Mouse (Mus musculus): ENCODE results near the gene Fancd2os.

Fancd2os gene

GRCm38 (mm10) chr6:113600543-113601139 is at the start of gene Fancd2os:
Fancd2os (minus strand) TSS chr6:113600715.
- no peak for DNase-seq

GRCm38 (mm10) chr6:113650197-113650640 is 49.7 kb upstream of the Fancd2os start:
- DNase-seq: no peak

- DNase-seq: no peak
Measured at GRCm38 (mm10) chr6:113649346-113650196, 49.1 kb upstream of the Fancd2os start.

- DNase-seq: no peak
Measured at GRCm38 (mm10) chr6:113644808-113645207, 44.3 kb upstream of the Fancd2os start.

GRCm38 (mm10) chr6:113643967-113644366 is 43.5 kb upstream of the Fancd2os start:
- no peak for DNase-seq

- DNase-seq: no peak
Measured at GRCm38 (mm10) chr6:113643021-113643420, 42.5 kb upstream of the Fancd2os start.

GRCm38 (mm10) chr6:113642605-113643004 is 42.1 kb upstream of the Fancd2os start:
- no peak for DNase-seq

GRCm38 (mm10) chr6:113639201-113639600 is 38.7 kb upstream of the Fancd2os start:
- DNase-seq: no peak

GRCm38 (mm10) chr6:113638302-113639040 is 38.0 kb upstream of the Fancd2os start, which contains the start of gene Irak2:
Irak2 (plus strand) TSS chr6:113638467.
- DNase-seq: peak; percentile 93

GRCm38 (mm10) chr6:113632863-113633262 is 32.3 kb upstream of the Fancd2os start:
- DNase-seq: no peak

- DNase-seq: no peak
Measured at GRCm38 (mm10) chr6:113630322-113630721, 29.8 kb upstream of the Fancd2os start.

GRCm38 (mm10) chr6:113624989-113625770 is 24.7 kb upstream of the Fancd2os start:
- peak; percentile 20 for DNase-seq

GRCm38 (mm10) chr6:113623941-113624751 is 23.6 kb upstream of the Fancd2os start, which contains the start of gene Vhl:
Vhl (plus strand) TSS chr6:113623959.
- DNase-seq: peak; percentile 81

- DNase-seq: peak; percentile 17
Measured at GRCm38 (mm10) chr6:113623386-113623785, 22.9 kb upstream of the Fancd2os start.

GRCm38 (mm10) chr6:113615489-113615888 is 15.0 kb upstream of the Fancd2os start:
- no peak for DNase-seq

- DNase-seq: no peak
Measured at GRCm38 (mm10) chr6:113614997-113615396, 14.5 kb upstream of the Fancd2os start.

GRCm38 (mm10) chr6:113614152-113614551 is 13.6 kb upstream of the Fancd2os start:
- DNase-seq: no peak

GRCm38 (mm10) chr6:113612258-113612969 is 11.9 kb upstream of the Fancd2os start:
- no peak for DNase-seq

- no peak for DNase-seq
Measured at GRCm38 (mm10) chr6:113609293-113609692, 8.8 kb upstream of the Fancd2os start.

- DNase-seq: no peak
Measured at GRCm38 (mm10) chr6:113608871-113609270, 8.4 kb upstream of the Fancd2os start.

- DNase-seq: no peak
Measured at GRCm38 (mm10) chr6:113605224-113605545, 4.7 kb upstream of the Fancd2os start.
